Mouse (Mus musculus) embryonic facial prominence, embryonic 14.5 days (tissue): Measurements from ENCODE around the gene Snx15. TPM values are rescaled to one million over a fixed set of nuclear protein-coding genes. Genes with fewer than 3 reads are reported as not detected.

Source experiments
- ATAC-seq: fragments of 200-750 bp; cut with Nextera tagmentation; 2 replicates; pipeline ENCODE4 v1.8.0; 2017; ENCODE audit warnings: low read depth, moderate number of reproducible peaks, moderate TSS enrichment
- DNase-seq: peaks from one replicate; pipeline ENCODE4 v3.0.0-alpha.2; 2015; ENCODE audit warnings: low spot score
- H3K27ac ChIP-seq: fragments of 300-500 bp; sonication (generic); replicated peaks from 2 replicates; pipeline ENCODE4 v1.5.1; 2014; ENCODE audit warnings: low read depth, mild to moderate bottlenecking, low read length, moderate library complexity
- H3K27me3 ChIP-seq: fragments of 300-500 bp; sonication (generic); replicated peaks from 2 replicates; pipeline ENCODE4 v1.6.1; 2014; ENCODE audit warnings: low read length; ENCODE audit not compliant: control insufficient read depth, insufficient read depth
- H3K36me3 ChIP-seq: fragments of 300-500 bp; sonication (generic); 2 replicates; pipeline ENCODE4 v1.6.1; 2014; ENCODE audit warnings: low read length, mixed read lengths; ENCODE audit not compliant: control insufficient read depth, insufficient read depth
- H3K4me1 ChIP-seq: fragments of 300-500 bp; sonication (generic); 2 replicates; pipeline ENCODE4 v1.6.1; 2014; ENCODE audit warnings: antibody characterized with exemption, low read length; ENCODE audit not compliant: control insufficient read depth, insufficient read depth
- H3K4me2 ChIP-seq: fragments of 300-500 bp; sonication (generic); 2 replicates; pipeline ENCODE4 v1.6.1; 2014; ENCODE audit warnings: low read depth, mild to moderate bottlenecking, low read length, moderate library complexity, mixed read lengths
- H3K4me3 ChIP-seq: fragments of 300-500 bp; sonication (generic); 2 replicates; pipeline ENCODE4 v1.5.1; 2014; ENCODE audit warnings: low read depth, mild to moderate bottlenecking, low read length
- H3K9ac ChIP-seq: fragments of 300-500 bp; sonication (generic); 2 replicates; pipeline ENCODE4 v1.6.1; 2014; ENCODE audit warnings: low read depth, mild to moderate bottlenecking, low read length, moderate library complexity, mixed read lengths
- H3K9me3 ChIP-seq: fragments of 300-500 bp; sonication (generic); 2 replicates; pipeline ENCODE4 v1.6.1; 2016; ENCODE audit warnings: low read length; ENCODE audit not compliant: control insufficient read depth
- WGBS: fragments of 180-500 bp; shearing (Covaris S2); extraction: QIAGEN DNeasy Blood & Tissue Kit; methylation state at CpG from one replicate; pipeline ENCODE4 v1.1.7; 2014; 5-methylcytosine and 5-hydroxymethylcytosine counted together
- polyA plus RNA-seq: library from polyadenylated mRNA; unstranded; fragments of >200 nt; fragmentation: Nextera tagmentation; extraction: Ambion mirVana; gene quantifications from 2 replicates; pipeline ENCODE4 v1.2.1, GENCODE M21; 2014

Gene Snx15
- polyA plus RNA-seq, 1 experiment from 2014 or later = 26.7 TPM

- Histone ChIP-seq H3K4me2 (no peak overlapping the region), H3K27me3 (no peaks in the 10 kb centered on the region), H3K4me3 (no peak overlapping the region), H3K9ac (no peak overlapping the region), H3K4me1 (peaks cover 12% of the 10 kb centered on the region; the same call in 1 of the 2 replicates), H3K27ac (no peak overlapping the region), H3K9me3 (no peaks in the 10 kb centered on the region), H3K36me3 (peaks cover 51% of the 10 kb centered on the region)
- ATAC-seq (no peak), DNase-seq (no peak)
- 87% methylated on average over 28 of the region's 31 CpGs for WGBS
These were observed 57.4 kb downstream of the Snx15 start for GRCm38 (mm10) chr19:6070571-6071250.

GRCm38 (mm10) chr19:6069851-6070250 lies 58.3 kb downstream of the Snx15 start:
- ATAC-seq (no peak), DNase-seq (no peak)
- Histone ChIP-seq H3K9me3 (no peaks in the 10 kb centered on the region), H3K9ac (no peak overlapping the region), H3K4me3 (no peak overlapping the region), H3K27ac (no peak overlapping the region), H3K4me1 (peaks cover 12% of the 10 kb centered on the region; the same call in 1 of the 2 replicates), H3K4me2 (no peak overlapping the region), H3K27me3 (no peaks in the 10 kb centered on the region), H3K36me3 (peaks cover 51% of the 10 kb centered on the region)
- 93% methylated on average over 9 of the region's 10 CpGs for WGBS

Other genes starting within 250 kb of the Snx15 start
- 1.4 and 2.0 TPM in 2 replicates for gene Tigd3, start 234.2 kb downstream of the Snx15 start, polyA plus RNA-seq
- 124 and 143 TPM in 2 replicates for gene Dpf2, start 215.3 kb downstream of the Snx15 start, polyA plus RNA-seq
- 14.0 and 16.2 TPM in 2 replicates for gene Cdc42ep2, start 203.5 kb downstream of the Snx15 start, polyA plus RNA-seq
- gene Pola2, start 164.1 kb downstream of the Snx15 start, polyA plus RNA-seq = 59.1 and 65.2 TPM in 2 replicates
- not detected in 2 replicates for gene Slc22a20, start 142.2 kb downstream of the Snx15 start, polyA plus RNA-seq
- 16.8 and 19.0 TPM in 2 replicates for gene Capn1, start 112.4 kb downstream of the Snx15 start, polyA plus RNA-seq
- gene Syvn1, start 81.7 kb downstream of the Snx15 start, polyA plus RNA-seq = 32.1 and 34.9 TPM in 2 replicates
- 67.5 and 69.8 TPM in 2 replicates for gene Mrpl49, start 70.5 kb downstream of the Snx15 start, polyA plus RNA-seq
- 870 and 937 TPM in 2 replicates for gene Fau, start 70.5 kb downstream of the Snx15 start, polyA plus RNA-seq
- gene Znhit2, start 67.1 kb downstream of the Snx15 start, polyA plus RNA-seq = 33.1 and 33.6 TPM in 2 replicates
- 19.5 and 21.7 TPM in 2 replicates for gene Tm7sf2, start 59.9 kb downstream of the Snx15 start, polyA plus RNA-seq
- 52.0 and 66.5 TPM in 2 replicates for gene Vps51, start 51.1 kb downstream of the Snx15 start, polyA plus RNA-seq
- gene Tmem262, start 48.3 kb downstream of the Snx15 start, polyA plus RNA-seq = not detected in 2 replicates
- gene Gm28374, start 46.0 kb downstream of the Snx15 start, polyA plus RNA-seq = 0.28 and 0.67 TPM in 2 replicates
- 66.2 and 81.8 TPM in 2 replicates for gene Zfpl1, start 43.3 kb downstream of the Snx15 start, polyA plus RNA-seq
- gene Cdca5, start 43.3 kb downstream of the Snx15 start, polyA plus RNA-seq = 24.6 and 29.0 TPM in 2 replicates
- gene AC131692.1, start 33.9 kb downstream of the Snx15 start, polyA plus RNA-seq = not detected in 2 replicates
- 0.29 and 0.51 TPM in 2 replicates for gene Naaladl1, start 22.5 kb downstream of the Snx15 start, polyA plus RNA-seq
- gene Sac3d1, start 9.7 kb downstream of the Snx15 start, polyA plus RNA-seq = 46.3 and 46.6 TPM in 2 replicates
- gene Batf2, start 12.7 kb upstream of the Snx15 start, polyA plus RNA-seq = 0.28 and 0.33 TPM in 2 replicates
- gene Arl2, start 13.2 kb upstream of the Snx15 start, polyA plus RNA-seq = 73.4 and 80.6 TPM in 2 replicates
- gene Majin, start 56.1 kb upstream of the Snx15 start, polyA plus RNA-seq = not detected in 2 replicates
- gene Gpha2, start 98.1 kb upstream of the Snx15 start, polyA plus RNA-seq = 3.3 and 4.1 TPM in 2 replicates
- 35.1 and 36.5 TPM in 2 replicates for gene Ppp2r5b, start 107.6 kb upstream of the Snx15 start, polyA plus RNA-seq
- gene Atg2a, start 113.4 kb upstream of the Snx15 start, polyA plus RNA-seq = 10.6 and 11.1 TPM in 2 replicates
- 68.4 and 68.6 TPM in 2 replicates for gene Ehd1, start 148.4 kb upstream of the Snx15 start, polyA plus RNA-seq
- 1.5 and 1.6 TPM in 2 replicates for gene Cdc42bpg, start 178.2 kb upstream of the Snx15 start, polyA plus RNA-seq
- gene Men1, start 206.7 kb upstream of the Snx15 start, polyA plus RNA-seq = 54.2 and 61.5 TPM in 2 replicates
- gene Map4k2, start 212.8 kb upstream of the Snx15 start, polyA plus RNA-seq = 9.8 and 9.9 TPM in 2 replicates
- gene Sf1, start 235.4 kb upstream of the Snx15 start, polyA plus RNA-seq = 135 and 140 TPM in 2 replicates